Mouse (Mus musculus): ENCODE data around the gene Grid1. TPM values are rescaled to one million over a fixed set of nuclear protein-coding genes. Genes with fewer than 3 reads are reported as not detected.

Grid1 gene
- total and polyA plus RNA-seq, 2 experiments from 2014 or later, result 9.2 to 28.3 TPM

DNA sequence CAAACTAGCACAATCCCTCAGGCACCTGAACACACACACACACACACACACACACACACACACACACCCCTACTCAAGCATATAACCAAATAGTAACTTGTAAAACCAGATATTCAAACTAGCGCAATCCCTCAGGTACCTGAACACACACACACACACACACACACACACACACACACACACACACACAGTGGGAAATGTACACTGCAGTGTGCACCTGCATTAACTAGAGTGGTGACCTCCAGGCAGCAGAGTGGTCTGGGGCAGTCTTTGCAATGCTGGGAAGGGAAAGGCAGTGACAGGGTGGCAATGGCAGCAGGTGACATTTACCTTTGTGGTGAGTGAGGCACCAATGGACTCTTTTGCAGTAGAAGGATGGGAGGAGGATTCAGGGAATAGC, 212.4 kb downstream of the Grid1 start:
- no peak for DNase-seq
- no peak for ATAC-seq
- no peaks in the 10 kb centered on the region for H3K9me3 ChIP-seq (ENCODE audit: low read length)
- 0 out of 2 replicates have a peak, but pooled peaks cover 3% of the 10 kb centered on the region for H3K27me3 ChIP-seq (ENCODE audit: insufficient read depth, low read length)
- no peak overlapping the region for H3K4me3 ChIP-seq (ENCODE audit: low read depth, low read length)
- no peak overlapping the region for H3K27ac ChIP-seq (ENCODE audit: low read depth, low read length)
- no peak for TF ChIP-seq CTCF (IDR thresholded peaks at IDR 0.05; ENCODE audit: low read depth)
- no peaks in the 10 kb centered on the region for H3K36me3 ChIP-seq (ENCODE audit: insufficient read depth)
- no peak overlapping the region for H3K9ac ChIP-seq
- WGBS, result 100% methylated on average over 1 of the region's 1 CpGs
- no peaks in the 10 kb centered on the region for H3K4me1 ChIP-seq (ENCODE audit: insufficient read depth)
- H3K4me2 ChIP-seq (ENCODE audit: low read depth), result no peak overlapping the region

DNA sequence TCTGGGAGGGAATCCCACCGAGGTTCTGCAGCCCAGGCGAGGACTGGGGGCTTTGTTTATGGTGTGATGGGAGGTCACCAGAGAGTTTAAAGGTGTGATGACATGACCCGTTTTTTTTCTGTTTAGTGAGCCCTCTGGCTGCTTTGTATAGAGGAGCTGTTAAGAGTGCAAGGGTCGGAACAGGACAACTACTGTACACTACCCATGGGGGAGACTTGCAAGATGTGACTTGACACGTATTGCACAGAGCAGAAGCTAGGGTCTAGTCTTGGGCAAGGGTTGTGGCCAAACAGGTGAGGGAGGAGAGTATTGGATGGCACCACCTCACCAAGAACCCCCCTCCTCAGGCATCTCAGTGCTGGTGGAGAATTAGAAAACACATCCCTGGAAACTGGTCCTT, 224.4 kb downstream of the Grid1 start:
- DNase-seq, result no peak
- Histone ChIP-seq H3K27me3 (ENCODE audit: insufficient read depth, low read length) (no peaks in the 10 kb centered on the region), H3K4me3 (ENCODE audit: low read depth, low read length) (no peak overlapping the region), H3K9me3 (ENCODE audit: low read length) (no peaks in the 10 kb centered on the region), H3K4me2 (ENCODE audit: low read depth) (no peak overlapping the region), H3K36me3 (ENCODE audit: insufficient read depth) (no peaks in the 10 kb centered on the region), H3K9ac (no peak overlapping the region), H3K27ac (ENCODE audit: low read depth, low read length) (no peak overlapping the region), H3K4me1 (ENCODE audit: insufficient read depth) (peaks cover 10% of the 10 kb centered on the region; the same call in 1 of the 2 replicates)
- ATAC-seq, result no peak
- no peak for TF ChIP-seq CTCF (IDR thresholded peaks at IDR 0.05; ENCODE audit: low read depth)
- 58% methylated on average over 5 of the region's 5 CpGs for WGBS

DNA sequence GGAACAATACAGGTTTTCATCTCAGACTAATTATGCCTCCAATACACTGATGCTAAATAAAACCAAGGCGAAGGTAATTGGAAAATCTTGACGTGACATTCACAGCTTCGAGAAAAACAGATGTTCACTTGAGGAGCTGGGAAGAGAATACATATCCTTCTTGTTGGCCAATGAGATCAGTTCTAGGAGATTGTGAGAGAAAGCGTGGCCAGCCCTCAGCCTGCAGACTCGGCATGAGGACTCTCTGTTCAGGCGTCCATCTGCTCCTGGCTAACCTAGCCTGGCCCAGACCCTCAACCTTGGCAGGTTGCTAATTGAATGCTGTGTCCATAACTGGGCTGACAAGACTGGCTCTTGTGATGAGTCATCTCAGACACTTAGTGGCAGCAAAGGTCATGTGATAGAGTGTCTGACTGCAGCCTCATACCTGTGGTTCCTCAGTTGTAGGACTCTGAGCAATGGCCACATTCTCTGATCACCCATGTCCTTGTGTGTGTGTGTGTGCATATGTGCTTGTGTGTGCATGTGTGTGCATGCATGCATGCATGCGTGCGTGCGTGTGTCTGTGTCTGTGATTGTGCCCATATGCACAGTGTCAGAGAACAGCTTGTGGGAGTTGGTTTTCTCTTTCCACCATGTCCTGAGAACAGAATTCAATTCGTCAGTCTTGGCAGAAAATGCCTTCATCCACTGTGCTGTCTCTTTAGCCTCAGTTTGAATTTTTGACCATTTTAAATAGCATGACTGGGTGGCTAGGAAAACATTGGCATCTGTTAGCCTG, 225.2 kb downstream of the Grid1 start:
- TF ChIP-seq CTCF (IDR thresholded peaks at IDR 0.05; ENCODE audit: low read depth), result no peak
- Histone ChIP-seq H3K4me3 (ENCODE audit: low read depth, low read length) (no peak overlapping the region), H3K4me2 (ENCODE audit: low read depth) (no peak overlapping the region), H3K9ac (no peak overlapping the region), H3K9me3 (ENCODE audit: low read length) (no peaks in the 10 kb centered on the region), H3K4me1 (ENCODE audit: insufficient read depth) (peaks cover 10% of the 10 kb centered on the region; the same call in 1 of the 2 replicates), H3K36me3 (ENCODE audit: insufficient read depth) (no peaks in the 10 kb centered on the region), H3K27ac (ENCODE audit: low read depth, low read length) (no peak overlapping the region; the same call in 1 of the 2 replicates), H3K27me3 (ENCODE audit: insufficient read depth, low read length) (no peaks in the 10 kb centered on the region)
- peak; percentile 67 for ATAC-seq
- WGBS, result 41% methylated on average over 10 of the region's 10 CpGs
- DNase-seq, result peak; percentile 22

DNA sequence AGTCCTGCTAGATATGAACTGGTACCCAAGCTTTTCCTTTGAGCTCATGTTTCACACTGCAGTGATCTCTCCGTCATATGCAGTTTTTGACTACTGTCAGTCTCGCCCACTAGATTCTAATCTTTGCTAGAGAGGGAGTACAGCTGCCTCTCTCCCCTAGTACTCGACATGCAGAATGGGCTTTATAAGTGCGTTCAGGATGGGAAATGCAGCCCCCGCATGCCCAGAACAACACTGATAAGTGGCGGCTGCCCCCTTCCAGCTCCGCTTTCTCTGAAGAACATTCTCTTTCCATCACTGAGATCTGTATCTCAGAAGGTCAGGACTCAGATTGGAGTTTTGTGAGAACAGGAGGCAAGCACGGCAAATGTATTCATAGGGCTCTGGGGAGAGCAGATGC, 229.3 kb downstream of the Grid1 start:
- H3K4me2 ChIP-seq (ENCODE audit: low read depth), result no peak overlapping the region
- H3K27me3 ChIP-seq (ENCODE audit: insufficient read depth, low read length), result no peaks in the 10 kb centered on the region
- H3K4me1 ChIP-seq (ENCODE audit: insufficient read depth), result peaks cover 8% of the 10 kb centered on the region; the same call in 1 of the 2 replicates
- H3K36me3 ChIP-seq (ENCODE audit: insufficient read depth), result no peaks in the 10 kb centered on the region
- no peak overlapping the region for H3K9ac ChIP-seq
- no peak overlapping the region for H3K27ac ChIP-seq (ENCODE audit: low read depth, low read length)
- ATAC-seq (no peak), DNase-seq (no peak)
- WGBS, result 87% methylated on average over 8 of the region's 8 CpGs
- no peaks in the 10 kb centered on the region for H3K9me3 ChIP-seq (ENCODE audit: low read length)
- TF ChIP-seq CTCF (IDR thresholded peaks at IDR 0.05; ENCODE audit: low read depth), result no peak
- no peak overlapping the region for H3K4me3 ChIP-seq (ENCODE audit: low read depth, low read length)

DNA sequence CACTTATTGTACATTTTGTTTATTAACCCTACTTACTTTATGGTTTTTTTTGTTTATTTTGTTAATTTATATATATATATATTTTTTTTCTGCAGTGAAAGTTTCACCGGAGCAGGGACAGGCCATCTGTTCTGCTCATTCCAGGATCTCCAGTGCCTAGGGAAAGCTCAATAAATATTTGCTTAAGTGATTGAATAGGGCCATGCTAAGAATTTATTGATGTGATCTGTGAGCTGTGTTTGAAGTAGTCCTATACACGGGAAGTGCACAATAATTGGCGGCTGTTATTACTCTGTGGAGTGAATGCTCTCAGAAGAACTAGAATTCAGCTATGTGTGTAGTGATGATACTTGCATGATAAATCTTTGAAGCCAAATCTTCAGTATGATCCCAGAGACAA, 234.2 kb downstream of the Grid1 start:
- Histone ChIP-seq H3K27ac (ENCODE audit: low read depth, low read length) (no peak overlapping the region), H3K9ac (no peak overlapping the region), H3K4me1 (ENCODE audit: insufficient read depth) (no peaks in the 10 kb centered on the region), H3K36me3 (ENCODE audit: insufficient read depth) (no peaks in the 10 kb centered on the region), H3K9me3 (ENCODE audit: low read length) (no peaks in the 10 kb centered on the region), H3K27me3 (ENCODE audit: insufficient read depth, low read length) (no peaks in the 10 kb centered on the region), H3K4me3 (ENCODE audit: low read depth, low read length) (no peak overlapping the region), H3K4me2 (ENCODE audit: low read depth) (no peak overlapping the region)
- TF ChIP-seq CTCF (IDR thresholded peaks at IDR 0.05; ENCODE audit: low read depth), result no peak
- DNase-seq, result no peak
- no peak for ATAC-seq
- WGBS, result 78% methylated on average over 3 of the region's 3 CpGs

DNA sequence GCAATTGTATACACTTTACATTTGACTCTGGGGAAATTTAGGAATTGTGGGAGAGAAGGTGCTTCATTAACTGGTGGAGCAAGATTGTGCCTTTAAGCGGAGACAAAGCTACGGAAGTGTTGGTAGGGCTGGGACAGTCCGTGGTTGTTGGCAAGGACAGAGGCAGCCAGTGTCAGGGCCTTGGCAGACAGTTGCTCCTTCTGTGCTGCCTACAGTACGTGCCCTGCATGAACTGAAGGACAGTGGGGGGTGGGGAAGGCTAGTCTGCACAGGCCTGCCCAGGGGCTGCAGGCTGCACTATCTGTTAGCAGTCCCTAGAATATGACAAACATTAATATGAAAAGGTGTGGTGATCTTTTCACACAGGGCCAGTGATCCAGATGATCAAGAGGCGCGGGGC, 254.7 kb downstream of the Grid1 start:
- Histone ChIP-seq H3K9me3 (ENCODE audit: low read length) (no peaks in the 10 kb centered on the region), H3K4me1 (ENCODE audit: insufficient read depth) (peaks cover 7% of the 10 kb centered on the region; the same call in 1 of the 2 replicates), H3K27ac (ENCODE audit: low read depth, low read length) (no peak overlapping the region), H3K27me3 (ENCODE audit: insufficient read depth, low read length) (no peaks in the 10 kb centered on the region), H3K4me2 (ENCODE audit: low read depth) (no peak overlapping the region), H3K4me3 (ENCODE audit: low read depth, low read length) (no peak overlapping the region), H3K36me3 (ENCODE audit: insufficient read depth) (no peaks in the 10 kb centered on the region), H3K9ac (no peak overlapping the region)
- 44% methylated on average over 6 of the region's 6 CpGs for WGBS
- peak; percentile 98 for ATAC-seq
- TF ChIP-seq CTCF (IDR thresholded peaks at IDR 0.05; ENCODE audit: low read depth), result no peak
- DNase-seq, result peak; percentile 60

DNA sequence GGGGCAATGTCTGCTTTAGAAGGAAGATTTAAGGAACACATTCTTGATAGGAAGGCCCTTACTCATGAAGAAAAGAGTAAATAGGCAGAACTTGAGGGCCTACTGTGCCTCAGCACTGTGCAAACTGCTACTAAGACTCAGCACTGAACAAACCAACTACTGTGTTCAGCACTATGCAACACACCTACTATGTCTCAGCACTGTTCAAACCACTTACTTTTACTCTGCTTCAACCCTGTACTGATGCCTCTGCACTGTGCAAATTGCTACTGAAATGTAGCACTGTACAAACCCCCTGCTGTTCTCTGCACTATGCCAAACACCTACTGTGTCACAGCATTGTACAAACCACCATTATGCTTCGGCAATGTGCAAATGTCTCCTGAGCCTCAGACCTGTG, 260.0 kb downstream of the Grid1 start:
- ATAC-seq, result peak; percentile 36; the same call in 1 of the 2 replicates
- H3K4me1 ChIP-seq (ENCODE audit: insufficient read depth), result peaks cover under 1% of the 10 kb centered on the region; the same call in 1 of the 2 replicates
- H3K27ac ChIP-seq (ENCODE audit: low read depth, low read length), result no peak overlapping the region
- H3K4me2 ChIP-seq (ENCODE audit: low read depth), result no peak overlapping the region
- TF ChIP-seq CTCF (IDR thresholded peaks at IDR 0.05; ENCODE audit: low read depth), result no peak
- DNase-seq, result no peak
- H3K27me3 ChIP-seq (ENCODE audit: insufficient read depth, low read length), result no peaks in the 10 kb centered on the region
- no peaks in the 10 kb centered on the region for H3K9me3 ChIP-seq (ENCODE audit: low read length)
- 33% methylated on average over 1 of the region's 1 CpGs for WGBS
- no peak overlapping the region for H3K9ac ChIP-seq
- H3K36me3 ChIP-seq (ENCODE audit: insufficient read depth), result no peaks in the 10 kb centered on the region
- H3K4me3 ChIP-seq (ENCODE audit: low read depth, low read length), result no peak overlapping the region
